Mouse (Mus musculus): ENCODE data around the gene Gpt2. TPM values are rescaled to one million over a fixed set of nuclear protein-coding genes. Genes with fewer than 3 reads are reported as not detected.

Gene Gpt2
- polyA plus RNA-seq, 1 experiment from 2014 or later, result 35.4 TPM

- no peak overlapping the region for H3K4me3 ChIP-seq (ENCODE audit: low read depth, low read length)
- H3K27me3 ChIP-seq (ENCODE audit: control insufficient read depth, insufficient read depth, low read length), result no peaks in the 10 kb centered on the region
- H3K4me2 ChIP-seq (replicated peaks; ENCODE audit: low read depth, low read length), result no peak overlapping the region
- H3K36me3 ChIP-seq (ENCODE audit: control insufficient read depth, insufficient read depth, low read length), result no peaks in the 10 kb centered on the region
- no peak overlapping the region for H3K27ac ChIP-seq (ENCODE audit: low read depth, low read length)
- 90% methylated on average over 6 of the region's 6 CpGs for WGBS
- no peaks in the 10 kb centered on the region for H3K4me1 ChIP-seq (replicated peaks; ENCODE audit: control insufficient read depth, insufficient read depth, low read length)
- DNase-seq (ENCODE audit: low spot score) (no peak), ATAC-seq (ENCODE audit: low FRiP score) (no peak)
- no peaks in the 10 kb centered on the region for H3K9me3 ChIP-seq (ENCODE audit: control insufficient read depth, low read length)
- H3K9ac ChIP-seq (ENCODE audit: low read depth, low read length), result no peak overlapping the region
Measured at GRCm38 (mm10) chr8:85504704-85505103, 12.3 kb downstream of the Gpt2 start.

DNA sequence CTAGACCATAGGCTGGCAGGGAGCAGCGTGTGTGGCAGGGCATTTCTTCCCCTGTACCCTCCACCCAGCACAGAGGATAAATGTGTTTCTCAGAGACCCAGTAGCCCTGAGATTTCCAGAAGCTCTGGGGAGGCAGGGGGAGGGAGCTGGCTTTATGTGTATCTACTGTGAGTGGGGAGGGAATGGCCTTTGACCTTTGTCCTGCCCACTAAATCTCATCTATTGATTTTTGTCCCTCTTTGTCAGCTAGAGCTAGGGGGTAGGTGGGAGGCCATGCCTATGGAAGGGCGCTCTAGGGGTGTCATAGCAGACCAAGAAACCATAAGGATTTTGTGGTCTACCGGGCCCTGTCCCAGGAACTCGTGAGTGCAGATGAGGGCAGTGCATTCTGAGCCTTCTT, 14.2 kb downstream of the Gpt2 start:
- DNase-seq (ENCODE audit: low spot score), result no peak

GRCm38 (mm10) chr8:85508661-85509060, 16.3 kb downstream of the Gpt2 start:
- Histone ChIP-seq H3K9me3 (ENCODE audit: control insufficient read depth, low read length) (no peaks in the 10 kb centered on the region), H3K9ac (ENCODE audit: low read depth, low read length) (no peak overlapping the region), H3K36me3 (ENCODE audit: control insufficient read depth, insufficient read depth, low read length) (0 out of 2 replicates have a peak, but pooled peaks cover 5% of the 10 kb centered on the region), H3K4me1 (replicated peaks; ENCODE audit: control insufficient read depth, insufficient read depth, low read length) (no peaks in the 10 kb centered on the region), H3K27me3 (ENCODE audit: control insufficient read depth, insufficient read depth, low read length) (no peaks in the 10 kb centered on the region), H3K27ac (ENCODE audit: low read depth, low read length) (no peak overlapping the region), H3K4me3 (ENCODE audit: low read depth, low read length) (no peak overlapping the region), H3K4me2 (replicated peaks; ENCODE audit: low read depth, low read length) (no peak overlapping the region)
- DNase-seq (ENCODE audit: low spot score), result no peak
- no peak for ATAC-seq (ENCODE audit: low FRiP score)
- 75% methylated on average over 4 of the region's 4 CpGs for WGBS

More for the DNA sequence above, 14.2 kb downstream of the Gpt2 start:
- H3K9ac ChIP-seq (ENCODE audit: low read depth, low read length), result no peak overlapping the region
- 0 out of 2 replicates have a peak, but pooled peaks cover 2% of the 10 kb centered on the region for H3K36me3 ChIP-seq (ENCODE audit: control insufficient read depth, insufficient read depth, low read length)
- no peak for ATAC-seq (ENCODE audit: low FRiP score)
- no peak overlapping the region for H3K4me3 ChIP-seq (ENCODE audit: low read depth, low read length)
- H3K27me3 ChIP-seq (ENCODE audit: control insufficient read depth, insufficient read depth, low read length), result no peaks in the 10 kb centered on the region
- 70% methylated on average over 4 of the region's 4 CpGs for WGBS
- H3K27ac ChIP-seq (ENCODE audit: low read depth, low read length), result no peak overlapping the region
- no peaks in the 10 kb centered on the region for H3K9me3 ChIP-seq (ENCODE audit: control insufficient read depth, low read length)
- H3K4me1 ChIP-seq (replicated peaks; ENCODE audit: control insufficient read depth, insufficient read depth, low read length), result no peaks in the 10 kb centered on the region
- no peak overlapping the region for H3K4me2 ChIP-seq (replicated peaks; ENCODE audit: low read depth, low read length)

DNA sequence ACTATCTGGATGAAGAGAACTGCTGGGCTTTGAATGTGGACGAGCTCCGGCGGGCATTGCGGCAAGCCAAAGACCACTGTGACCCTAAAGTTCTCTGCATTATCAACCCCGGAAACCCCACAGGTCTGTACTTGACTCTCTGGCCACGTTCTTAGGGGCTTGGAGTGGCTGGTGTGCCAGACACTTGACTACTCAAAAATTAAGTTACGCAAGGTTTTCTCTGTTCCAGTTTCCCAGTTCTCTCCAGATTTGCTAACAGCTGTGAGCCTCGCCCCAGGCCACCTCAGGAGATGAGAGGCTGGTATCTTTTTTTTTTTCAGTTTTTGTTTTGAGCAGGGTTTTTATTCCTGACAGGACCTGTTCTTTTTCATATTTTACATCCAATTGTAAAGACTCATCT, 19.9 kb downstream of the Gpt2 start:
- Histone ChIP-seq H3K4me3 (ENCODE audit: low read depth, low read length) (no peak overlapping the region), H3K36me3 (ENCODE audit: control insufficient read depth, insufficient read depth, low read length) (0 out of 2 replicates have a peak, but pooled peaks cover 5% of the 10 kb centered on the region), H3K27me3 (ENCODE audit: control insufficient read depth, insufficient read depth, low read length) (no peaks in the 10 kb centered on the region), H3K27ac (ENCODE audit: low read depth, low read length) (no peak overlapping the region), H3K4me1 (replicated peaks; ENCODE audit: control insufficient read depth, insufficient read depth, low read length) (no peaks in the 10 kb centered on the region), H3K4me2 (replicated peaks; ENCODE audit: low read depth, low read length) (no peak overlapping the region), H3K9me3 (ENCODE audit: control insufficient read depth, low read length) (no peaks in the 10 kb centered on the region), H3K9ac (ENCODE audit: low read depth, low read length) (no peak overlapping the region)
- ATAC-seq (ENCODE audit: low FRiP score) (no peak), DNase-seq (ENCODE audit: low spot score) (no peak)
- WGBS, result 95% methylated on average over 8 of the region's 8 CpGs

DNA sequence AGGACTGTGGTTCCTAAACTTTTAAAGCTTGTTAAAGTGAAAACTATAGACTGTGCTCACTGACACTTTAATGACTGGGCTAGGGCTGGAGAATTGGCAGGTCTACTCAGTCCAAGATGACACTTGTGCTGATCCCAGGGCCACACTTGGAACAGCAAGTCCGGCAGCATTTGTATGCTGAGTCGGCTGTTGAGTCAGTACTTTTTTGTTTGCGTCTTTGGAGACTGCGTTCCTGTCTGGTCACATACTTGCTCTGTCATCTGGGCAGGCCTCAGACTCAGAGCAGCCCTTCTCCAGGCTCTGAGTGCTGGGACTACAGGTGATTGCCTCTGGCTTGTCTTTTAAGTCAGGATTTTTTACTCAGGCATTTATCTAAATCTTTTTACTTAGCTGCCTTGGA, 20.9 kb downstream of the Gpt2 start:
- WGBS, result 83% methylated on average over 4 of the region's 4 CpGs
- Histone ChIP-seq H3K4me3 (ENCODE audit: low read depth, low read length) (no peak overlapping the region), H3K36me3 (ENCODE audit: control insufficient read depth, insufficient read depth, low read length) (0 out of 2 replicates have a peak, but pooled peaks cover 7% of the 10 kb centered on the region), H3K4me1 (replicated peaks; ENCODE audit: control insufficient read depth, insufficient read depth, low read length) (no peaks in the 10 kb centered on the region), H3K27me3 (ENCODE audit: control insufficient read depth, insufficient read depth, low read length) (no peaks in the 10 kb centered on the region), H3K9ac (ENCODE audit: low read depth, low read length) (no peak overlapping the region), H3K27ac (ENCODE audit: low read depth, low read length) (no peak overlapping the region), H3K9me3 (ENCODE audit: control insufficient read depth, low read length) (no peaks in the 10 kb centered on the region), H3K4me2 (replicated peaks; ENCODE audit: low read depth, low read length) (no peak overlapping the region)
- ATAC-seq (ENCODE audit: low FRiP score), result no peak
- DNase-seq (ENCODE audit: low spot score), result no peak

GRCm38 (mm10) chr8:85515391-85515790, 23.0 kb downstream of the Gpt2 start:
- 0 out of 2 replicates have a peak, but pooled peaks cover 6% of the 10 kb centered on the region for H3K36me3 ChIP-seq (ENCODE audit: control insufficient read depth, insufficient read depth, low read length)
- 70% methylated on average over 7 of the region's 7 CpGs for WGBS
- no peaks in the 10 kb centered on the region for H3K27me3 ChIP-seq (ENCODE audit: control insufficient read depth, insufficient read depth, low read length)
- DNase-seq (ENCODE audit: low spot score), result no peak
- no peak overlapping the region for H3K9ac ChIP-seq (ENCODE audit: low read depth, low read length)
- no peak overlapping the region for H3K4me3 ChIP-seq (ENCODE audit: low read depth, low read length)
- H3K9me3 ChIP-seq (ENCODE audit: control insufficient read depth, low read length), result no peaks in the 10 kb centered on the region
- H3K4me2 ChIP-seq (replicated peaks; ENCODE audit: low read depth, low read length), result no peak overlapping the region
- no peaks in the 10 kb centered on the region for H3K4me1 ChIP-seq (replicated peaks; ENCODE audit: control insufficient read depth, insufficient read depth, low read length)
- no peak for ATAC-seq (ENCODE audit: low FRiP score)
- no peak overlapping the region for H3K27ac ChIP-seq (ENCODE audit: low read depth, low read length)

- no peaks in the 10 kb centered on the region for H3K9me3 ChIP-seq (ENCODE audit: control insufficient read depth, low read length)
Measured at GRCm38 (mm10) chr8:85517336-85517735, 25.0 kb downstream of the Gpt2 start.

GRCm38 (mm10) chr8:85517956-85518355, 25.6 kb downstream of the Gpt2 start:
- Histone ChIP-seq H3K4me1 (replicated peaks; ENCODE audit: control insufficient read depth, insufficient read depth, low read length) (no peaks in the 10 kb centered on the region), H3K9me3 (ENCODE audit: control insufficient read depth, low read length) (no peaks in the 10 kb centered on the region), H3K27ac (ENCODE audit: low read depth, low read length) (no peak overlapping the region), H3K36me3 (ENCODE audit: control insufficient read depth, insufficient read depth, low read length) (0 out of 2 replicates have a peak, but pooled peaks cover 8% of the 10 kb centered on the region), H3K4me2 (replicated peaks; ENCODE audit: low read depth, low read length) (no peak overlapping the region), H3K4me3 (ENCODE audit: low read depth, low read length) (no peak overlapping the region), H3K9ac (ENCODE audit: low read depth, low read length) (no peak overlapping the region), H3K27me3 (ENCODE audit: control insufficient read depth, insufficient read depth, low read length) (no peaks in the 10 kb centered on the region)
- DNase-seq (ENCODE audit: low spot score) (no peak), ATAC-seq (ENCODE audit: low FRiP score) (no peak)
- 93% methylated on average over 10 of the region's 10 CpGs for WGBS

More at GRCm38 (mm10) chr8:85517336-85517735, 25.0 kb downstream of the Gpt2 start:
- Histone ChIP-seq H3K4me1 (replicated peaks; ENCODE audit: control insufficient read depth, insufficient read depth, low read length) (no peaks in the 10 kb centered on the region), H3K27me3 (ENCODE audit: control insufficient read depth, insufficient read depth, low read length) (no peaks in the 10 kb centered on the region), H3K9ac (ENCODE audit: low read depth, low read length) (no peak overlapping the region), H3K4me2 (replicated peaks; ENCODE audit: low read depth, low read length) (no peak overlapping the region), H3K4me3 (ENCODE audit: low read depth, low read length) (no peak overlapping the region), H3K36me3 (ENCODE audit: control insufficient read depth, insufficient read depth, low read length) (0 out of 2 replicates have a peak, but pooled peaks cover 8% of the 10 kb centered on the region), H3K27ac (ENCODE audit: low read depth, low read length) (no peak overlapping the region)
- WGBS, result 77% methylated on average over 4 of the region's 4 CpGs
- ATAC-seq (ENCODE audit: low FRiP score), result no peak
- DNase-seq (ENCODE audit: low spot score), result no peak

GRCm38 (mm10) chr8:85520586-85520985, 28.2 kb downstream of the Gpt2 start:
- Histone ChIP-seq H3K9me3 (ENCODE audit: control insufficient read depth, low read length) (no peaks in the 10 kb centered on the region), H3K36me3 (ENCODE audit: control insufficient read depth, insufficient read depth, low read length) (0 out of 2 replicates have a peak, but pooled peaks cover 5% of the 10 kb centered on the region), H3K4me3 (ENCODE audit: low read depth, low read length) (no peak overlapping the region), H3K4me1 (replicated peaks; ENCODE audit: control insufficient read depth, insufficient read depth, low read length) (no peaks in the 10 kb centered on the region), H3K27ac (ENCODE audit: low read depth, low read length) (no peak overlapping the region), H3K27me3 (ENCODE audit: control insufficient read depth, insufficient read depth, low read length) (no peaks in the 10 kb centered on the region), H3K4me2 (replicated peaks; ENCODE audit: low read depth, low read length) (no peak overlapping the region), H3K9ac (ENCODE audit: low read depth, low read length) (no peak overlapping the region)
- WGBS, result 90% methylated on average over 4 of the region's 4 CpGs
- DNase-seq (ENCODE audit: low spot score) (no peak), ATAC-seq (ENCODE audit: low FRiP score) (no peak)
